Mouse (Mus musculus) neural tube, embryonic 12.5 days (tissue): ENCODE results near the gene Igfbp7. TPM values are rescaled to one million over a fixed set of nuclear protein-coding genes. Genes with fewer than 3 reads are reported as not detected.

Experiments used
- ATAC-seq: fragments of 200-750 bp; cut with Nextera tagmentation; 2 replicates; pipeline ENCODE4 v1.8.0; 2017; ENCODE audit warnings: low read depth, mild to moderate bottlenecking, moderate TSS enrichment, moderate library complexity; ENCODE audit not compliant: low FRiP score
- H3K27ac ChIP-seq: fragments of 300-500 bp; sonication (generic); 2 replicates; pipeline ENCODE4 v1.5.1; 2016
- H3K27me3 ChIP-seq: fragments of 300-500 bp; sonication (generic); replicated peaks from 2 replicates; pipeline ENCODE4 v1.6.1; 2016; ENCODE audit warnings: mild to moderate bottlenecking
- H3K36me3 ChIP-seq: fragments of 300-500 bp; sonication (generic); 2 replicates; pipeline ENCODE4 v1.6.1; 2016; ENCODE audit warnings: mild to moderate bottlenecking
- H3K4me1 ChIP-seq: fragments of 300-500 bp; sonication (generic); 2 replicates; pipeline ENCODE4 v1.6.1; 2016
- H3K4me2 ChIP-seq: fragments of 300-500 bp; sonication (generic); replicated peaks from 2 replicates; pipeline ENCODE4 v1.6.1; 2016; ENCODE audit warnings: mild to moderate bottlenecking
- H3K4me3 ChIP-seq: fragments of 300-500 bp; sonication (generic); 2 replicates; pipeline ENCODE4 v1.5.1; 2016
- H3K9ac ChIP-seq: fragments of 300-500 bp; sonication (generic); 2 replicates; pipeline ENCODE4 v1.6.1; 2016; ENCODE audit warnings: mild to moderate bottlenecking
- H3K9me3 ChIP-seq: fragments of 300-500 bp; sonication (generic); 2 replicates; pipeline ENCODE4 v1.6.1; 2016; ENCODE audit warnings: mild to moderate bottlenecking
- WGBS: fragments of 180-500 bp; shearing (Covaris S2); methylation state at CpG from one replicate; pipeline ENCODE4 v1.1.7; 2016; 5-methylcytosine and 5-hydroxymethylcytosine counted together
- polyA plus RNA-seq: library from polyadenylated mRNA; unstranded; fragments of >200 nt; fragmentation: Nextera tagmentation; extraction: Ambion mirVana; gene quantifications from 2 replicates; pipeline ENCODE4 v1.2.1, GENCODE M21; 2016

Gene Igfbp7
- polyA plus RNA-seq, 1 experiment from 2014 or later: 41.7 TPM

GRCm38 (mm10) chr5:77385221-77385620 is 22.6 kb downstream of the Igfbp7 start:
- ATAC-seq: no peak
- Histone ChIP-seq H3K27me3 (no peaks in the 10 kb centered on the region), H3K4me3 (no peak overlapping the region), H3K9ac (no peak overlapping the region), H3K4me2 (no peak overlapping the region), H3K27ac (no peak overlapping the region), H3K9me3 (no peaks in the 10 kb centered on the region), H3K4me1 (no peaks in the 10 kb centered on the region), H3K36me3 (no peaks in the 10 kb centered on the region)
- WGBS: 66% methylated on average over 5 of the region's 5 CpGs

DNA sequence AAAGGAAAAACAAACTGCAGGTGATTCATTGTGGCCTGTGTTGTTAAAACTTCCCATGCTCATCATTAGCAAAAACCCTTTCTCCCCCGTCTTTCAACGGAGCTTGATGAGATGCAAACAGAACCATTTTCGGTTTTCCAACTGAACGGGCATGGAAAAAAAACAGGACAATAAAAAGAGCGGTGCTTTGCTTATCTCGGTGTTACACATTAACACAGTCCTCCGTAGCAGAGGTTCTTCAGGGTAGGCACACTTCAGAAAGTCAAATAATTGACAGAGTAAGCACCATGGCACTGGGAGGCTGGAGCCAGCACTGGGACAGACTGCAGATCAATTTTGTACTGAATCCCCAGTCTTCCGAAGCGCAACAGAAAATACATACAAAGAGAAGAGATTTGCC is 23.1 kb downstream of the Igfbp7 start:
- H3K27me3 ChIP-seq: no peaks in the 10 kb centered on the region
- H3K9ac ChIP-seq: no peak overlapping the region
- ATAC-seq: no peak
- no peak overlapping the region for H3K4me3 ChIP-seq
- no peak overlapping the region for H3K27ac ChIP-seq
- 60% methylated on average over 9 of the region's 9 CpGs for WGBS
- H3K9me3 ChIP-seq: no peaks in the 10 kb centered on the region
- no peaks in the 10 kb centered on the region for H3K36me3 ChIP-seq
- no peak overlapping the region for H3K4me2 ChIP-seq
- H3K4me1 ChIP-seq: no peaks in the 10 kb centered on the region

DNA sequence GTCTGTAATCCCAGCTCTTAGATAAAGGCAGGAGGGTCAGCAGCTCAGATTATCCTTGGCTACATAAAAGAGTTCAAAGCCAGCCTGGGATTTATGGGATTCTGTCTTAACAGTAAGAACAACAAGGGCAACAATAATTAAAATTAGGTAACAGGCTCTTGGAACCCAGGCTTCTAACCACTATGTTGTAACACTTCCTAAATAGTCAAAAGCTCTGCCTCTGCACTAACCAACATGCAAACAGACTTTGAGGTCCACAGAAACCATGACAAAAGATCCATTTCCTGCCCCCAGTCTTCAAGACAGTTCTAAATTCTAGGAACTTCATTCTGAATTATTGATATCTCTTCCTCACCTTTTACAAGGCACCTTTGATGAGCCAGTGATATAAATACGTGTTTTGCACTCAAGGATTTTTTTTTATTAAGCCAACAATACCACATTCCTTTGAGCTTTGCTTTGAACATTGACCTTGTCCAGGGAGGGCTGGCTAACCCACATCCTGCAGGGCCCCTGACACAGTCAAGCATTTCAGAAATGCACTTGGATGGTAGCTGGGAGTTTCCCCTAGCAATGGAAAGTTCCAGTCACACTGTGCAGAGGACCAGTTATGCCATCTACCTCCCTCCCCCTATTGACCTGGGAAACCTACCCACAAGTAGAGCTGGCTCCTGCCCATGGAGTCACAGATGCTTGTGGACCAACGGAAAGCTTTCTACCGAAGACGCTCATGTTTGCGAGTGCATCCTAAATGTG is 23.9 kb downstream of the Igfbp7 start:
- H3K27me3 ChIP-seq: no peaks in the 10 kb centered on the region
- WGBS: 93% methylated on average over 5 of the region's 5 CpGs
- H3K36me3 ChIP-seq: no peaks in the 10 kb centered on the region
- H3K9ac ChIP-seq: no peak overlapping the region
- H3K27ac ChIP-seq: no peak overlapping the region
- no peak for ATAC-seq
- no peaks in the 10 kb centered on the region for H3K4me1 ChIP-seq
- no peak overlapping the region for H3K4me3 ChIP-seq
- no peak overlapping the region for H3K4me2 ChIP-seq
- H3K9me3 ChIP-seq: no peaks in the 10 kb centered on the region

DNA sequence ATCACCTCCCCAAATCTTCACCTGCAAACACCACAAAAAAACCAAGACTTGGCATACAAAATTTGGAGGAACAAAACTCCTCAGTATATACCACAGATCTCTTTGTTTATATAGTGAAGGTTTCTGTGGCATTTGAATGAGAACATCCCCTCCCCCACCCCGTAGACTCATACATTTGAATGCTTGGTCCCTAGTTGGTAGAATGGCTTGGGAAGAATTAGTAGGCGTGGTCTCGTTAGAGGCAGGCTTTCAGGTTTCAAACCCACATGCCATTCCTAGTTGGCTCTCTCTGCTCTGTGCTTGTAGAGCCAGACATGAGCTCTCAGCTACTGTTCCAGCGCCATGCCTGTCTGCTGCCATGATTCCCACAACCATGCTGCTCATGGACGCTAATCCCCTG is 26.2 kb downstream of the Igfbp7 start:
- H3K4me2 ChIP-seq: no peak overlapping the region
- WGBS: 84% methylated on average over 5 of the region's 5 CpGs
- no peak overlapping the region for H3K4me3 ChIP-seq
- H3K36me3 ChIP-seq: no peaks in the 10 kb centered on the region
- no peaks in the 10 kb centered on the region for H3K9me3 ChIP-seq
- H3K27me3 ChIP-seq: no peaks in the 10 kb centered on the region
- ATAC-seq: no peak
- no peaks in the 10 kb centered on the region for H3K4me1 ChIP-seq
- no peak overlapping the region for H3K27ac ChIP-seq
- no peak overlapping the region for H3K9ac ChIP-seq

- Histone ChIP-seq H3K27ac (no peak overlapping the region), H3K36me3 (no peaks in the 10 kb centered on the region), H3K4me2 (no peak overlapping the region), H3K27me3 (no peaks in the 10 kb centered on the region), H3K4me3 (no peak overlapping the region), H3K9ac (no peak overlapping the region), H3K9me3 (no peaks in the 10 kb centered on the region), H3K4me1 (no peaks in the 10 kb centered on the region)
- 86% methylated on average over 7 of the region's 7 CpGs for WGBS
- no peak for ATAC-seq
Measured at GRCm38 (mm10) chr5:77381283-77381682, 26.6 kb downstream of the Igfbp7 start.

DNA sequence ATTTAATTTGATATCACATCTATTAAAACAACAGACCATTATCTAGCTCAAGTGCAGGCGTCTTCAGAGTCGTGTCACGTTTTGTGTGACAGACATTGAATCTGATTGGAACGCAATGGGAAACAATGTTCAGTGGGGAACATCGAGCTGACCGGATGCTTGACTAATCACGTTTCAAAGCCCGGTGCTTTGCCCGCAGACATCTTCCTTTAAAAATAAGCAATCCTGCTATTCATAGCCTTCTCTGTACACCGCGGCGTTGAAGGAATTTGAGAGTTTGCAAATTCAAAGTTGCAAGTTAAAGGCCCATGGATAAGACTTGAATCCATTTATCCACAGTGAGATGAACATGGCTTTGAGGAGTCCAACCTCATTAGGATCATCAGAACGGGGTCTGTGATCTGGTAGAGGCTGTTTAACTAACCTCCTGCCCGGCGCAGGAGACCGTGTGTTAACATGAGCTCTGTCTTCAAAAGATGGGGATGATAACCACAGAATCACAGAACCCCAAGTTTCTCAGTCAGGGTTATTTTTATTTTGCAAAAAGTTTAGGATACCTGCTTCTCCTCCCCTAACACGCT is 27.4 kb downstream of the Igfbp7 start:
- no peak overlapping the region for H3K4me2 ChIP-seq
- H3K36me3 ChIP-seq: no peaks in the 10 kb centered on the region
- no peaks in the 10 kb centered on the region for H3K4me1 ChIP-seq
- H3K27me3 ChIP-seq: no peaks in the 10 kb centered on the region
- H3K9me3 ChIP-seq: no peaks in the 10 kb centered on the region
- ATAC-seq: no peak
- WGBS: 86% methylated on average over 17 of the region's 17 CpGs
- no peak overlapping the region for H3K9ac ChIP-seq
- no peak overlapping the region for H3K27ac ChIP-seq
- H3K4me3 ChIP-seq: no peak overlapping the region

DNA sequence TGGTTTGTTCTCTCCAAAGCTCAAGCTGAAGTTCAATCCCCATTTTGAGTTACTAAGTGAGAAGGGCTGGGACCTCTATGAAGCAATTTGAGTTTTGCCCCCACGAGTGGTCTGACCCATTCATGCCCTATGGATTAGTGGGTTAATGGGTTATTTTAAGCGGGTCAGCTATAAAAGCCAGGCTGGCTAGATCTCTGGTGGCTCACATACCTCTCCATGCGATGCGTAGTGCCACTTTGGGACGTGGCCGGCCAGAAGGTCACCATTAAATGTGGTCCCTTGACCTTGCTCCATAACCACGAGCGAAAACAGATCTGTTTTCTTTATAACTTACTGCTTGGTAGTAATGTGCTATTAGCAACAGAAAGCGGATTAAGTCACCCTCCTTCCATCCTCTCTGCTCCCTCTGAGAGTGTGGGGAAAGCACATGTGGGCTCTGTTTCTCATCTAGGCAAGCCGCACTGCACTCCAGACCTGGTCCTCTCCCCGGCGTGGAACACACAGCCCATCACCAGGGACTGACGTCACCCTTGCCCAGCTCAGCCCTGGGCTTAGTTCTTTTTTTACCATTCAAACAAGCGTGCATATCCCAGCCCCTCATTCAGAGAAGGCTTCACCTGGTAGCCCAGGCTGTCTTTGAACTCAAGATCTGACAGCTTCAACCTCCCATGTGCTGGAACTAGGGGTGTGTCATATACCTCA is 28.3 kb downstream of the Igfbp7 start:
- 84% methylated on average over 14 of the region's 14 CpGs for WGBS
- Histone ChIP-seq H3K27me3 (no peaks in the 10 kb centered on the region), H3K9ac (no peak overlapping the region), H3K9me3 (no peaks in the 10 kb centered on the region), H3K36me3 (no peaks in the 10 kb centered on the region), H3K4me3 (no peak overlapping the region), H3K4me2 (no peak overlapping the region), H3K27ac (no peak overlapping the region), H3K4me1 (no peaks in the 10 kb centered on the region)
- no peak for ATAC-seq

GRCm38 (mm10) chr5:77378027-77378426 is 29.8 kb downstream of the Igfbp7 start:
- H3K4me3 ChIP-seq: no peak overlapping the region
- no peak overlapping the region for H3K9ac ChIP-seq
- H3K4me2 ChIP-seq: no peak overlapping the region
- ATAC-seq: no peak
- no peaks in the 10 kb centered on the region for H3K9me3 ChIP-seq
- 90% methylated on average over 3 of the region's 3 CpGs for WGBS
- no peaks in the 10 kb centered on the region for H3K36me3 ChIP-seq
- H3K4me1 ChIP-seq: no peaks in the 10 kb centered on the region
- H3K27me3 ChIP-seq: no peaks in the 10 kb centered on the region
- no peak overlapping the region for H3K27ac ChIP-seq

GRCm38 (mm10) chr5:77375546-77375945 is 32.3 kb downstream of the Igfbp7 start:
- H3K4me1 ChIP-seq: no peaks in the 10 kb centered on the region
- no peak overlapping the region for H3K4me3 ChIP-seq
- H3K36me3 ChIP-seq: no peaks in the 10 kb centered on the region
- no peak for ATAC-seq
- no peaks in the 10 kb centered on the region for H3K9me3 ChIP-seq
- no peaks in the 10 kb centered on the region for H3K27me3 ChIP-seq
- H3K4me2 ChIP-seq: no peak overlapping the region
- H3K27ac ChIP-seq: no peak overlapping the region
- H3K9ac ChIP-seq: no peak overlapping the region
- 83% methylated on average over 4 of the region's 4 CpGs for WGBS

GRCm38 (mm10) chr5:77374945-77375344 is 32.9 kb downstream of the Igfbp7 start:
- no peaks in the 10 kb centered on the region for H3K9me3 ChIP-seq
- no peaks in the 10 kb centered on the region for H3K4me1 ChIP-seq
- no peak for ATAC-seq
- no peak overlapping the region for H3K27ac ChIP-seq
- no peaks in the 10 kb centered on the region for H3K27me3 ChIP-seq
- H3K36me3 ChIP-seq: no peaks in the 10 kb centered on the region
- H3K4me3 ChIP-seq: no peak overlapping the region
- H3K4me2 ChIP-seq: no peak overlapping the region
- 77% methylated on average over 3 of the region's 3 CpGs for WGBS
- no peak overlapping the region for H3K9ac ChIP-seq

DNA sequence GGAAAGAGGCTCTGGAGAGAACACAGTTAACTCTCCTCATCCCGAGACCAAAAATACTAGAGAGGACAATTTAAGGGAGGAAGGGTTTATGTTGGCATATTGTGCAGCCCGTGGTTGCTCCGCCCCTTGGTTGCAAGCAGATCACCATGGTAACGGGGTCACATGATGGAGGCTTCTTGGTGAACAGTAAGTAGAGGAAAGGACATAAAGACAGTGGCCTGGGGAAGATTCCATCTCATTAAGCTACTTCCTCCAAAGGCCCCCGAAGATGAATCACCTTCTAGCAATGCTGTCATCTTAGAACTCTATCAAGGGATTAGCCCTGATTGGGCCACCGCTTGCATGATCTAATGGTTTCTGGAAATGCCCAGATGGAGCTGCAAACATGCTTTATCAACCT is 35.1 kb downstream of the Igfbp7 start:
- 67% methylated on average over 6 of the region's 6 CpGs for WGBS
- H3K4me1 ChIP-seq: no peaks in the 10 kb centered on the region
- H3K27ac ChIP-seq: no peak overlapping the region
- ATAC-seq: no peak
- no peaks in the 10 kb centered on the region for H3K27me3 ChIP-seq
- no peak overlapping the region for H3K4me3 ChIP-seq
- no peaks in the 10 kb centered on the region for H3K9me3 ChIP-seq
- no peak overlapping the region for H3K4me2 ChIP-seq
- H3K9ac ChIP-seq: no peak overlapping the region
- H3K36me3 ChIP-seq: no peaks in the 10 kb centered on the region

- Histone ChIP-seq H3K4me1 (no peaks in the 10 kb centered on the region), H3K9me3 (no peaks in the 10 kb centered on the region), H3K4me3 (no peak overlapping the region), H3K27me3 (no peaks in the 10 kb centered on the region), H3K27ac (no peak overlapping the region), H3K9ac (no peak overlapping the region), H3K36me3 (no peaks in the 10 kb centered on the region), H3K4me2 (no peak overlapping the region)
- ATAC-seq: no peak
- 86% methylated on average over 7 of the region's 7 CpGs for WGBS
Measured at GRCm38 (mm10) chr5:77372242-77372641, 35.6 kb downstream of the Igfbp7 start.
